Mouse (Mus musculus): ENCODE measurements around the gene Rara. TPM values are rescaled to one million over a fixed set of nuclear protein-coding genes. Genes with fewer than 3 reads are reported as not detected.
A peak's percentile ranks its signal among the peaks of the same experiment; 100 is the strongest.

The Rara gene
- total and polyA plus RNA-seq, 3 experiments, result 12.1 to 13.7 TPM; not detected in 1

DNA sequence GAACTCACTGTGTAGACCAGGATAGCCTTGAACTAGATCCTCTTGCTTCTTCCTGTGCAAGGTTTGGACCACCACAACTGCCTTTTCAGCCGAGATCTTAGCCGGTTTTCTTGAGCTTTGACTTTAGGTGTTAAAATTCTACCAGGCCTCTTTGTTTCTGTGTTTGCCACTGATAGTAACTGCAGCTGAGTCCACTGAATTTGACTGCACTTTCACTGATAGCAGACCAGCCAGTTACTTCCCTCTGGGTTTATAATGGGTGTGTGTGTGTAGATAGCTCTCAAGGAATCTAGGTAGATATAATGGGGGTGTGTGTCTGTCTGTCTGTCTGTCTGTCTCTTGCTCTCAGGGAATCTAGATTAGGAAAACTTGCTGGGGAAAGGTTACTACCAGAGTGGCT is 23.0 kb upstream of the Rara start (continued):
- TF ChIP-seq UBTF (IDR thresholded peaks at IDR 0.05; ENCODE audit: borderline replicate concordance, insufficient read depth, low read depth, low read length) (0 out of 2 replicates have a peak, but pooled peaks have one; percentile 61), GATA1 (IDR thresholded peaks at IDR 0.05; ENCODE audit: low read depth, low read length) (peak; percentile 100), ZMIZ1 (IDR thresholded peaks at IDR 0.05; ENCODE audit: low read depth, low read length) (peak; percentile 92), RCOR1 (IDR thresholded peaks at IDR 0.05; ENCODE audit: low read depth, low read length) (peak; percentile 97), POLR2A (IDR thresholded peaks at IDR 0.05; ENCODE audit: control insufficient read depth in 1 of 2, insufficient read depth in 1 of 2, low read depth in 1 of 2, low read length in 2 of 2, poor library complexity in 1 of 2) (peak in 1 of 2 experiments; percentile 50; a peak in 2 of 4 replicates), EP300 (IDR thresholded peaks at IDR 0.05; ENCODE audit: low read depth in 1 of 2, low read length in 2 of 2) (peak; percentile 99), USF2 (IDR thresholded peaks at IDR 0.05; ENCODE audit: borderline replicate concordance in 1 of 2, insufficient read depth in 1 of 2, low read depth in 1 of 2, low read length in 2 of 2) (no peak), POLR2AphosphoS2 (IDR thresholded peaks at IDR 0.05; ENCODE audit: low read length) (peak; percentile 43; the same call in 1 of the 2 replicates), ETS1 (IDR thresholded peaks at IDR 0.05; ENCODE audit: low read depth, low read length) (peak; percentile 99), NRF1 (IDR thresholded peaks at IDR 0.05; ENCODE audit: insufficient read depth, low read depth, low read length, poor library complexity, severe bottlenecking) (no peak), POLR2AphosphoS5 (IDR thresholded peaks at IDR 0.05; ENCODE audit: borderline replicate concordance, low read depth, low read length) (no peak), MXI1 (IDR thresholded peaks at IDR 0.05; ENCODE audit: low read depth, low read length) (peak; percentile 65), ZNF384 (IDR thresholded peaks at IDR 0.05; ENCODE audit: low read depth, low read length) (peak; percentile 66)

DNA sequence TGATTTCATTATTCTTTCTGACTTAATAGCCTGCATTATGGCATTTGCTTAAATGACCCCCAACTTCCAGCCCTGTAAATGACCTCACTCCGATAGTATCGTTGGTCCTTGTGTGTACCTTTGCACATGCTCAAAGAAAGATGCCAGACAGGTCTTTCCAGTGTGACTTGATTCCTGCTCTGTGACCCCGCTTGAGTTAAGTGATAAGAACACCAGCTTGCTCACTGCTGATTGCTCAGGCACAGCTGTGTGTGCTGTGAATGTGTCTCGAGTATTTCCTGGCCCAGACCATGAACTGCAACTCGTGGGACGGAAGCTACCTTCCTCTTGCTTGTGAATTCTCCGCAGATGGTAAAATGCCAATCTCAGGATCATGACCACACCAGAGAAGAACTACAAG is 22.6 kb upstream of the Rara start:
- TF ChIP-seq RAD21 (IDR thresholded peaks at IDR 0.05; ENCODE audit: low read depth, low read length) (no peak), USF2 (IDR thresholded peaks at IDR 0.05; ENCODE audit: borderline replicate concordance in 1 of 2, insufficient read depth in 1 of 2, low read depth in 1 of 2, low read length in 2 of 2) (no peak), ETS1 (IDR thresholded peaks at IDR 0.05; ENCODE audit: low read depth, low read length) (peak; percentile 99), TCF12 (IDR thresholded peaks at IDR 0.05; ENCODE audit: low read depth, low read length) (peak; percentile 94), TAL1 (IDR thresholded peaks at IDR 0.05; ENCODE audit: low read length) (peak; percentile 64; the same call in 1 of the 2 replicates), KAT2A (conservative IDR thresholded peaks at IDR 0.05; ENCODE audit: low read depth, low read length) (no peak), SMC3 (IDR thresholded peaks at IDR 0.05; ENCODE audit: low read depth, low read length) (no peak), BHLHE40 (IDR thresholded peaks at IDR 0.05; ENCODE audit: borderline replicate concordance, low read depth, low read length) (peak; percentile 56; the same call in 1 of the 2 replicates), GATA1 (IDR thresholded peaks at IDR 0.05; ENCODE audit: low read depth, low read length) (peak; percentile 80; the same call in 1 of the 2 replicates), NRF1 (IDR thresholded peaks at IDR 0.05; ENCODE audit: insufficient read depth, low read depth, low read length, poor library complexity, severe bottlenecking) (peak; percentile 57), ELF1 (IDR thresholded peaks at IDR 0.05; ENCODE audit: low read depth, low read length) (no peak), EP300 (IDR thresholded peaks at IDR 0.05; ENCODE audit: low read depth in 1 of 2, low read length in 2 of 2) (peak in 1 of 2 experiments; percentile 78; a peak in 2 of 4 replicates), CHD2 (IDR thresholded peaks at IDR 0.05; ENCODE audit: low read length) (no peak), RCOR1 (IDR thresholded peaks at IDR 0.05; ENCODE audit: low read depth, low read length) (peak; percentile 68; the same call in 1 of the 2 replicates), CHD1 (IDR thresholded peaks at IDR 0.05; ENCODE audit: low read depth, low read length) (no peak)
- Histone ChIP-seq H3K36me3 (ENCODE audit: control insufficient read depth in 1 of 2, insufficient read depth in 2 of 2, low read length in 2 of 2) (peaks cover 0 to 59% of the 10 kb centered on the region in 2 experiments; a peak in 3 of 4 replicates), H3K4me3 (ENCODE audit: control insufficient read depth in 1 of 2, insufficient read depth in 1 of 2, low read depth in 2 of 2, low read length in 2 of 2) (peak overlapping the region; percentile 5; a peak in 2 of 4 replicates), H3K27ac (ENCODE audit: control insufficient read depth, low read depth, low read length) (peak overlapping the region; percentile 92), H3K4me1 (ENCODE audit: control insufficient read depth in 1 of 2, insufficient read depth in 2 of 2, low read length in 2 of 2) (peaks cover 29 to 63% of the 10 kb centered on the region in 2 experiments), H3K27me3 (ENCODE audit: control insufficient read depth in 1 of 2, insufficient read depth in 2 of 2, low read length in 2 of 2) (no peaks in the 10 kb centered on the region), H3K9ac (ENCODE audit: control insufficient read depth, low read depth, low read length, poor library complexity, severe bottlenecking) (peak overlapping the region; percentile 20), H3K9me3 (replicated peaks; ENCODE audit: insufficient read depth, low read length) (no peaks in the 10 kb centered on the region), H3K79me2 (ENCODE audit: control insufficient read depth, insufficient read depth, low read length, poor library complexity) (peaks cover 23% of the 10 kb centered on the region)
- DNase-seq (ENCODE audit: low read depth, low spot score), result peak; percentile 90
